Mouse (Mus musculus) E14TG2a.4 (cell line): ENCODE data around the gene Gsta2.

Source experiments
- H3K27me3 ChIP-seq: 2 replicates; pipeline ENCODE4 v1.6.1; 2014; ENCODE audit warnings: low read length, control low read depth; ENCODE audit not compliant: insufficient read depth
- H3K36me3 ChIP-seq: 2 replicates; pipeline ENCODE4 v1.6.1; 2014; ENCODE audit warnings: low read length, control low read depth; ENCODE audit not compliant: insufficient read depth
- H3K4me1 ChIP-seq: replicated peaks from 2 replicates; pipeline ENCODE4 v1.6.1; 2014; ENCODE audit warnings: low read depth, low read length, control low read depth
- H3K4me3 ChIP-seq: replicated peaks from 2 replicates; pipeline ENCODE4 v1.5.1; 2014; ENCODE audit warnings: mild to moderate bottlenecking, low read length
- H3K9me3 ChIP-seq: 2 replicates; pipeline ENCODE4 v1.6.1; 2014; ENCODE audit warnings: low read length, control low read depth
- CTCF ChIP-seq: conservative IDR thresholded peaks from 2 replicates; pipeline ENCODE4 v1.5.1; 2014; ENCODE audit warnings: low read length
- NANOG ChIP-seq: IDR thresholded peaks from 2 replicates; pipeline ENCODE4 v1.6.1; 2014; ENCODE audit warnings: borderline replicate concordance, low read length, mixed read lengths
- POU5F1 ChIP-seq: IDR thresholded peaks from 2 replicates; pipeline ENCODE4 v1.6.1; 2014; ENCODE audit warnings: low read length, borderline replicate concordance

Gsta2 gene

GRCm38 (mm10) chr9:78355611-78356010 is at the start of gene Gsta2:
TSS of gene Gsta2 (minus strand) at chr9:78355788.
- Histone ChIP-seq H3K4me3 (no peak within 1 kb of the TSS), H3K36me3 (no peaks in the 10 kb centered on the region), H3K4me1 (peaks cover 52% of the 10 kb centered on the region), H3K9me3 (no peaks in the 10 kb centered on the region), H3K27me3 (0 out of 2 replicates have a peak, but pooled peaks cover 2% of the 10 kb centered on the region)
- TF ChIP-seq NANOG (no peak), CTCF (no peak), POU5F1 (no peak)

DNA sequence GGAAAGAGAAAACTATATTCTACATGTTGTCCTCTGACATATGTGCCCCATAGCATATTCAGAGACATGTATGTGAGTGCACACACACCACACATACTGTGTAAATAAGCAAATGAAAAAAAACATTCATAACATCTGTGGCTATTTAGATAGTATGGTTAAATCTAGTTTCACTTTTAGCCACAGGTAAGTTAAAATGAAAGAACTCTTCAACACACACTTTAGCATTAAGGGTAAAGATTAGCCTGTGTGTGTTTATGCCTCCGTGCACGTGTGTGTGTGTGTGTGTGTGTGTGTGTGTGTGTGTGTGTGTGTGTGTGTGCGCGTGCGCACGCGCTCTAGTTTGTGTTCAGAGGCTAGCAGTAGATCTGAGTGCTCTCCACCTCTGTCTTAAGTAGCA is 46.0 kb upstream of the Gsta2 start:
- Histone ChIP-seq H3K27me3 (peaks cover 9% of the 10 kb centered on the region), H3K4me3 (no peak overlapping the region), H3K9me3 (no peaks in the 10 kb centered on the region), H3K36me3 (peaks cover 61% of the 10 kb centered on the region), H3K4me1 (peaks cover 15% of the 10 kb centered on the region)
- TF ChIP-seq POU5F1, result no peak
- TF ChIP-seq CTCF, result no peak
- TF ChIP-seq NANOG, result no peak

DNA sequence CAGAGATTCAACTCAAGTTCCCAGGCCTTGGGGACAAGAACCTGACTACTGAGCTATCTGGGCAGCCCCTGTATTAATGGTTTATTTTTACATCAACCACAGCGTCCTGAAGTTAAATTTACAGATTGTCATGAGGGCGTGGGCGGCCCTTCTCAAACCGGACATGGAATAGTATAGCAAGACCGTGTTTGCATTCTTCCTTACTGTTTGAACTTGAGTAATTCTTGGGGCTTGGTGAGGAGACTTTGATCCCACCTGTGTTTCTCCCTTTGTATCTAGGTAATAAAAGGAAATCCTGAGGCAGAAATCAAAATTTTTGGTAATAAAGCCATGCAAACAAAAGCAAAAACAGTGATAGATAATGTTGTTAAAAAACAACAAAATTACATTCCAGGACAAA is 45.0 kb upstream of the Gsta2 start:
- Histone ChIP-seq H3K27me3 (peaks cover 17% of the 10 kb centered on the region), H3K36me3 (peaks cover 53% of the 10 kb centered on the region), H3K9me3 (no peaks in the 10 kb centered on the region), H3K4me3 (no peak overlapping the region), H3K4me1 (peaks cover 20% of the 10 kb centered on the region)
- no peak for TF ChIP-seq NANOG
- TF ChIP-seq CTCF, result no peak
- no peak for TF ChIP-seq POU5F1

DNA sequence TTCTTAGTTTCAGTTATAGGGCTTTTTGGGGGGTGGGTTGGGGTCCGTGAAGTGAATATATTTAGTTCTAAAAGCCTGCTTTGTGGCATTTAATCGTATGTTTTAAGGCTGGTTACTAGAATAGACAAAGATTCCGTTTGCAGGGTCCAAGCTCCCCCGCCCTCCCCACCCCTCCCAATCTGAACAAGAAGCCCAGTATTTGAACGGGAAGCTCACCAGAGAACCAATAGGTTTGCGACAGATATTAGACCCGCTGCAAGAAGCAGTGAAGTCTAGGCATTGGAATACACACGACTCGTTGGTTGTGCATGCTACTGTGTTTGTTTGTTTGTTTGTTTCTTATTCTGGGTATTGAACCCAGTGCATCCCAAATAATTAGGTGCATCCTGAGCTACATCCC is 40.9 kb upstream of the Gsta2 start:
- Histone ChIP-seq H3K36me3 (peaks cover 24% of the 10 kb centered on the region), H3K9me3 (no peaks in the 10 kb centered on the region), H3K4me3 (peak overlapping the region; percentile 84), H3K4me1 (peaks cover 37% of the 10 kb centered on the region), H3K27me3 (peaks cover 55% of the 10 kb centered on the region)
- no peak for TF ChIP-seq NANOG
- TF ChIP-seq POU5F1, result no peak
- no peak for TF ChIP-seq CTCF

DNA sequence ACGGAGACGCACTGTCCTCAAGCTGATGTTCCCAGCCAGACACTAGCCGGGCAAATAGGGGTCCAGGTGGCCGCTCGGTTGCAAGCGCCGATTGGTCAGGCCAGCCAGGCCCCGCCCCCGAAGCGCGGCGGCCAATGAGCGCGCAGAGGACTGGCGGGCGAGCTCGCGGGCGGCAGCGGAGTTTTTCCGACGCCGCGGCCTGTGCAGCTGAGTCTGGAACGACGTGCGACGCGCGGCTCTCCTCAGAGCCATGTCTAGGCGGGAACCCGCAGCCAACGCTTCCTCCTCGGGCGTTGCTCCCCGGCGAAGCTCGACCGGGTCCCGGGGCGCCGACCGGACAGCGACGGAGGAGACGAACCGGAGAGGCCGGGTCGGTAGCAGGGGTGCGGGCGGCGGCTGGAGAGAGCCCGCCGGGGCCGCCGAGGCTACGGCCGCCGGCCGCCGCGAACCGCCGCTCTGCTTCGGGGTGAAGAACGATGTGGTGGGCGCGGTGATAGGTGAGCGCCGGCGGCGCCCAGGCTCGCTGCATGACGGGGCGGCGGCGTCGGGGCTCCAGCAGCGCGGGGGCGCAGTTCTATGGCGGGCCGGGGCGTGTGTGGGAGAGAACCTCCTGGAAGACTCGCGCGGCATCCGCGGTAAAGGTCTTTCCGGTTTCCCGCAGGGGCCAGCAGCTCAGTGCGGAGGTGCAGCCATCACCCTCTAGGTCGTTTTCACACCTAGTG is 40.2 kb upstream of the Gsta2 start, which contains the start of gene Ddx43:
TSS of gene Ddx43 (plus strand) at position 148 of the 722 bp plus-strand sequence.
- peaks cover 58% of the 10 kb centered on the region for H3K27me3 ChIP-seq
- TF ChIP-seq NANOG, result no peak
- TF ChIP-seq POU5F1, result no peak
- TF ChIP-seq CTCF, result no peak
- no peaks in the 10 kb centered on the region for H3K9me3 ChIP-seq
- H3K4me1 ChIP-seq, result peaks cover 37% of the 10 kb centered on the region
- H3K36me3 ChIP-seq, result peaks cover 17% of the 10 kb centered on the region
- peak within 1 kb of the TSS; percentile 84 for H3K4me3 ChIP-seq

- Histone ChIP-seq H3K4me3 (peak overlapping the region; percentile 84; the same call in 1 of the 2 replicates), H3K9me3 (no peaks in the 10 kb centered on the region), H3K4me1 (peaks cover 37% of the 10 kb centered on the region), H3K27me3 (peaks cover 58% of the 10 kb centered on the region), H3K36me3 (peaks cover 11% of the 10 kb centered on the region)
- no peak for TF ChIP-seq NANOG
- TF ChIP-seq CTCF, result no peak
- TF ChIP-seq POU5F1, result no peak
Measured at GRCm38 (mm10) chr9:78395244-78395629, 39.6 kb upstream of the Gsta2 start.

DNA sequence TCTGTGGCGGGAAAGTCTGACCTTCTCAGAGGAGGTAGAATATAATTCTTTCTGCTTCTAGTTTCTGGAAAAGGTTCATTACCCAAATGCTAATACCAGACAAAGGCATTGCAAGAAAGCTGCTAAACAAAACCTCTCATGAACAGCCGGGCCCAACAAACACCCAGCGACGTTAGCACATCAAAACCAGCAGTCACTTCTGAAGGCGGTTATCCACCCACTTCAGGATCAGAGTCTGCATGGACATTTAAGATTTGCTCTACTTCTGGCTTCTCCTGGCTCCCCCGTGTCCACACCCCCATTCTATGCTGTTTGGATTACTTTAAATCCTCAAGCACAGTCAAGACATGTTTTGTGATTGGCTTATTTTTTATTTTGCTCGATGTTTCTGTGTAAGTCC is 39.0 kb upstream of the Gsta2 start:
- Histone ChIP-seq H3K36me3 (peaks cover 9% of the 10 kb centered on the region), H3K9me3 (no peaks in the 10 kb centered on the region), H3K4me1 (peaks cover 42% of the 10 kb centered on the region), H3K4me3 (no peak overlapping the region), H3K27me3 (peaks cover 58% of the 10 kb centered on the region)
- no peak for TF ChIP-seq POU5F1
- TF ChIP-seq CTCF, result no peak
- TF ChIP-seq NANOG, result no peak

- H3K4me3 ChIP-seq, result no peak overlapping the region
- H3K4me1 ChIP-seq, result peaks cover 42% of the 10 kb centered on the region
- TF ChIP-seq CTCF (no peak), POU5F1 (no peak), NANOG (no peak)
- H3K36me3 ChIP-seq, result peaks cover under 1% of the 10 kb centered on the region
- H3K9me3 ChIP-seq, result no peaks in the 10 kb centered on the region
- H3K27me3 ChIP-seq, result peaks cover 58% of the 10 kb centered on the region
Measured at GRCm38 (mm10) chr9:78393741-78394140, 38.2 kb upstream of the Gsta2 start.

DNA sequence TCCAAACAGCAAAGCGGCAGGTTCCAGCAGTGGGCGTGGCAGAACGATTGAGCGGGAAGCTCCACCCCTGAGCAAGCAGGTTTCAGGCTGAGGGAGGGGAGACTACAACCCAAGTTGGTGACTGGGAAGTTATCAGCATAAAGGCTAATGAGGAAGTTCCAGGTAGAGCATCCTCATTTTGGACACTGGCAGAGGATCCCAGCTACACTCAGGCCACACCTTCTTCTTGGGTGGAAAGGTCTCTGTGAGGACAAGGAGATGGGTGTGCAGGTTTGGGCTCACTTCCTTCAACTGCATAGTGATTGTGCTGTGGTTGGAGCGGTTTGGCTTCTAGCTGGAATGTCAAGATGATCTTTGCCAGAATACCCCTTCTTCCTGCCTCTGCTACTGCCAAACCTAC is 34.4 kb upstream of the Gsta2 start:
- TF ChIP-seq POU5F1, result no peak
- no peak for TF ChIP-seq NANOG
- no peak for TF ChIP-seq CTCF
- H3K36me3 ChIP-seq, result no peaks in the 10 kb centered on the region
- H3K9me3 ChIP-seq, result no peaks in the 10 kb centered on the region
- H3K27me3 ChIP-seq, result peaks cover 37% of the 10 kb centered on the region
- peaks cover 22% of the 10 kb centered on the region for H3K4me1 ChIP-seq
- no peak overlapping the region; the same call in 1 of the 2 replicates for H3K4me3 ChIP-seq
